Mouse (Mus musculus) G1E (cell line): Measurements from ENCODE around the gene Fam171a2.

ENCODE experiments used
- CTCF ChIP-seq: IDR thresholded peaks from 2 replicates; pipeline ENCODE4 v1.5.1; 2012; ENCODE audit warnings: low read depth, low read length, inconsistent platforms, mixed read lengths
- GATA1 ChIP-seq: IDR thresholded peaks from 2 replicates; pipeline ENCODE4 v1.6.1; 2012; ENCODE audit warnings: borderline replicate concordance, low read length, inconsistent platforms, mixed read lengths
- GATA2 ChIP-seq: IDR thresholded peaks from 2 replicates; pipeline ENCODE4 v1.6.1; 2012; ENCODE audit warnings: low read depth, low read length, inconsistent platforms, borderline replicate concordance

- TF ChIP-seq CTCF = no peak
- no peak for TF ChIP-seq GATA1
- TF ChIP-seq GATA2 = no peak
These were observed 52.9 kb downstream of the Fam171a2 start for GRCm38 (mm10) chr11:102394421-102395124.
